26 mouse cellular contexts compared by ENCODE assay signal in the genomic region with DNA sequence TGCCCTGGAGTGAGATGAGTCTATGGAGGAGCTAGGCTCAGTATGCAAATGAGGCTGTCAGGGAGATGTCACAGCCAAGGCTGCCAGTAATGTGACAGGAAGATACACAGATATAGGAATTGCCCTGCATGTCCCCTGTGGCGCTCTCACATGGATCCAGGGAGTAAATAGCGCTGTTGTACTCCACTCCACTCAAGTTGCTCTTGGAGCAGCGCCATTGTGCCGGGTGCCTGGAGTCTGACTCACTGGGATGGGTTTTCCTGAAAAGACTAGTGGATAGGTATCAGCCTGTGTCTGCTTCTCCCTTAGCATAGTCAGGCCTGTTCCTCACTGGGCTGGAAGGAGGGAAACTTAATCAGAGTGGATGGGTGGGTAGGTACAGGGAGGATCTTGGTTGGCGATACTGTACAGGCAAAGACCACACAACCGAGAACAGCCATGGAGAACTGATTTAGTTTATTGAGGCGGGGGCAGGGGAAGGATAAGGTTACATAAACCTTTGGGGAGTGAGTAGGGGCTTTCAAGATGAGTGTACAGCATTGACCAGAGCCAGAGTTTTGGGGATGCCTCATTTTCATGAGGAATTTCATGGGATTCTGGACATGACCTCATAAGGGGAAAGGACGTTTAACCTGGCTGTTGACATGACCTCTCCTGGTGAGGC.
DNase-seq lines count a peak whose midpoint lies in the region; ATAC-seq and TF ChIP-seq lines count a peak whose summit lies in the region.
"Had no signal": no experiment of that assay in that cellular context is flagged by ENCODE, and none has a peak within 500 bp of the region (broad histone marks: within the 10 kb centered on the region; RNA-seq: fewer than 3 reads in every experiment).

No protein-coding gene starts in this region.

- H3K9ac ChIP-seq in kidney, postnatal 0 days (ENCODE audit: low read depth, low read length) = no peak overlapping the region
- H3K9ac ChIP-seq in intestine, embryonic 16.5 days (ENCODE audit: low read depth, low read length) = no peak overlapping the region
- H3K9ac ChIP-seq: heart, embryonic 15.5 days; hindbrain, embryonic 13.5 days; liver, embryonic 14.5 days had no signal

- no peak overlapping the region for H3K4me3 ChIP-seq in kidney, postnatal 0 days (replicated peaks; ENCODE audit: low read depth, low read length)
- H3K4me3 ChIP-seq in megakaryocyte, embryonic 14.5 days (replicated peaks) = peak overlapping the region; percentile 40
- no peak overlapping the region for H3K4me3 ChIP-seq in intestine, embryonic 16.5 days (ENCODE audit: low read length)
- H3K4me3 ChIP-seq: erythroblast, embryonic 14.5 days; gastrocnemius, adult 2 months; heart, embryonic 15.5 days; hindbrain, embryonic 13.5 days; left cerebral cortex, adult 2 months had no signal

- POLR2A ChIA-PET in Patski (lab: Charles Lee) = no interaction called here

- CTCF ChIA-PET in Patski (lab: Charles Lee) = interaction anchor here (0.9 kb wide), 1 partner anchor 23 kb away, joined by 3 read pairs; no protein-coding TSS in a partner anchor

- no peak overlapping the region for H3K4me2 ChIP-seq in kidney, postnatal 0 days (ENCODE audit: low read length)
- H3K4me2 ChIP-seq in intestine, embryonic 16.5 days (ENCODE audit: low read depth, low read length) = no peak overlapping the region
- H3K4me2 ChIP-seq: heart, embryonic 15.5 days; hindbrain, embryonic 13.5 days; midbrain, embryonic 11.5 days had no signal

- no peaks in the 10 kb centered on the region for H3K27me3 ChIP-seq in kidney, postnatal 0 days (ENCODE audit: insufficient read depth, low read length)
- no peaks in the 10 kb centered on the region for H3K27me3 ChIP-seq in megakaryocyte, embryonic 14.5 days (replicated peaks)
- H3K27me3 ChIP-seq in Patski = no peaks in the 10 kb centered on the region
- H3K27me3 ChIP-seq in intestine, embryonic 16.5 days (replicated peaks; ENCODE audit: control insufficient read depth, insufficient read depth, low read length) = no peaks in the 10 kb centered on the region
- H3K27me3 ChIP-seq: hindbrain, embryonic 13.5 days had no signal

- no peaks in the 10 kb centered on the region for H3K36me3 ChIP-seq in kidney, postnatal 0 days (ENCODE audit: insufficient read depth, low read length)
- H3K36me3 ChIP-seq in megakaryocyte, embryonic 14.5 days (replicated peaks; ENCODE audit: low read length) = no peaks in the 10 kb centered on the region
- H3K36me3 ChIP-seq in intestine, embryonic 16.5 days (ENCODE audit: control insufficient read depth, insufficient read depth, low read length) = no peaks in the 10 kb centered on the region
- H3K36me3 ChIP-seq: heart, embryonic 15.5 days; hindbrain, embryonic 13.5 days had no signal

- no peak for TF ChIP-seq CTCF in kidney, postnatal 0 days (IDR thresholded peaks at IDR 0.05; ENCODE audit: low read depth)
- TF ChIP-seq CTCF in Patski (IDR thresholded peaks at IDR 0.05) = no peak

- ATAC-seq in kidney, postnatal 0 days (replicated peaks; ENCODE audit: low FRiP score, low read depth) = no peak; the same call in 1 of the 2 replicates
- no peak for ATAC-seq in megakaryocyte, adult 5-6 weeks (ENCODE audit: poor library complexity, severe bottlenecking)
- peak; percentile 85 for ATAC-seq in Patski
- no peak for ATAC-seq in intestine, embryonic 16.5 days
- ATAC-seq: forebrain, embryonic 16.5 days; intestine, postnatal 0 days; midbrain, embryonic 16.5 days had no signal

- DNase-seq in kidney, postnatal 0 days (ENCODE audit: low spot score) = peak; percentile 64
- DNase-seq in kidney, adult 18-20 months = no peak
- DNase-seq in Patski (ENCODE audit: low read depth, low spot score) = peak; percentile 56
- DNase-seq: adrenal gland, postnatal 10 days; B cell, adult 2 months; cerebellum, adult 11-12 months; gastrocnemius, adult 2 months; gastrocnemius, postnatal 36 days; liver; lung, adult 2 months; lung, postnatal 10 days; right cerebral cortex, adult 18-20 months; thymus, adult 2 months; thymus, postnatal 36 days had no signal

- WGBS in kidney, postnatal 0 days = 53% methylated on average over 8 of the region's 8 CpGs
- 75% methylated on average over 8 of the region's 8 CpGs for WGBS in intestine, embryonic 16.5 days

- H3K27ac ChIP-seq in kidney, postnatal 0 days = no peak overlapping the region
- no peak overlapping the region for H3K27ac ChIP-seq in intestine, embryonic 16.5 days (ENCODE audit: low read length)
- H3K27ac ChIP-seq: gastrocnemius, adult 2 months; heart, embryonic 15.5 days; hindbrain, embryonic 13.5 days; left cerebral cortex, adult 2 months; liver, embryonic 14.5 days had no signal

- H3K4me1 ChIP-seq in kidney, postnatal 0 days (replicated peaks; ENCODE audit: insufficient read depth, low read length) = no peaks in the 10 kb centered on the region
- no peaks in the 10 kb centered on the region for H3K4me1 ChIP-seq in megakaryocyte, embryonic 14.5 days
- no peaks in the 10 kb centered on the region for H3K4me1 ChIP-seq in intestine, embryonic 16.5 days (ENCODE audit: control insufficient read depth, insufficient read depth, low read length)
- H3K4me1 ChIP-seq: heart, embryonic 15.5 days had no signal

- no peaks in the 10 kb centered on the region for H3K9me3 ChIP-seq in kidney, postnatal 0 days (replicated peaks; ENCODE audit: low read length)
- H3K9me3 ChIP-seq in megakaryocyte, embryonic 14.5 days = peaks cover 97% of the 10 kb centered on the region
- H3K9me3 ChIP-seq in intestine, embryonic 16.5 days (ENCODE audit: control insufficient read depth, low read length) = no peaks in the 10 kb centered on the region
- H3K9me3 ChIP-seq: heart, embryonic 15.5 days; hindbrain, embryonic 13.5 days had no signal

- in situ Hi-C loops in Patski (cut with MboI; ENCODE audit: low pct_unique_long_range_greater_than_20kb) = no loop called here
